Mouse (Mus musculus): ENCODE measurements around the gene Ppp4r2.

DNA sequence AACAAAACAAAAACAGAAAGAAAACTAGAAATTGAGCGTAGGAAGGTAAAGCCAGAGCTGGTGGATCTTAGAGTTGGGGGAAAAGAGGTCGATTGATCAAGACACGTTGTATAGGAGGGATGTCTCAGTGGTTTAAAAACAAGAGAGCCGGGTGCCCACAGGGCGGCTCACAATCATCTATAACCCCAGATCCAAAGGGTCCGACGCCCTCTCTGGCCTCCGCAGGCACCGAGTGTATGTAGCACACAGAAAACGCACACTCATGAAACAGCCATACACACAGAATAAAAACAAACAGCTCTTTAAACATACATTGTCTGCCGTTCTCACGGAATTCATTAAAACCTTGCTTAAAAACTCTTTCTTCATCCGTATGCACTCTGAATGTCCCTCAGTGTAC, 45.1 kb downstream of the Ppp4r2 start:
- TF ChIP-seq EP300 (IDR thresholded peaks at IDR 0.05; ENCODE audit: low read depth) (no peak), CTCF (IDR thresholded peaks at IDR 0.05; ENCODE audit: low read depth) (no peak)

All from liver, postnatal 0 days (tissue).